Mouse (Mus musculus): ENCODE measurements around the gene Tigd4.

DNA sequence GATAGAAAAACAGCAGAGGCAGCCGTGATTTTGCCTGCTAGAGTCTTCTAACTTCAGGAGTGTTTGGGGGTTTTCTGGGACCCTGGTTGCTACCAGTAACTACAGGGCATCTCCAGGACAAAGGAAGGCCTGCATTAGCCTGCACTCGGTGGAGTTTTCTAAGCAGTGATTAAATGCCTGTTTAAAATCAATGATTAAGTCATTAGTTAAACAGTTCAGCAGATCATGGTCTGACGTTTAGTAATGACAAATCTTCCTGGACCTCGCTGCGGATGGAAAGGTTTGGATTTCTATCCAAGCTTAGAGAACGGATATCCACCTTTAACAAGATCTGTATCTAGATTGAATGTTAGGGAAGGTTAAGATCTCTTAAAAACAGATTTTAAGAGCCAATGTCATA, 47.2 kb downstream of the Tigd4 start:
- TF ChIP-seq CTCF (IDR thresholded peaks at IDR 0.05; ENCODE audit: low read depth, low read length) (no peak), POLR2A (IDR thresholded peaks at IDR 0.05; ENCODE audit: extremely low read depth, insufficient read depth, low read length) (no peak)

Data from liver, adult 2 months (tissue).